Mouse (Mus musculus) C2C12 (cell line): ENCODE data around the gene Orc1. TPM values are rescaled to one million over a fixed set of nuclear protein-coding genes. Genes with fewer than 3 reads are reported as not detected.

ENCODE experiments used
- H3K27me3 ChIP-seq: one replicate; pipeline ENCODE4 v1.6.1; 2011; ENCODE audit not compliant: control insufficient read depth, insufficient read depth, insufficient read length
- H3K36me3 ChIP-seq: one replicate; pipeline ENCODE4 v1.6.1; 2011; ENCODE audit not compliant: control insufficient read depth, insufficient read depth
- H3K4me3 ChIP-seq: one replicate; pipeline ENCODE4 v1.5.1; 2011; ENCODE audit warnings: mild to moderate bottlenecking, control low read depth; ENCODE audit not compliant: poor library complexity, insufficient read depth, severe bottlenecking
- H3K79me2 ChIP-seq: one replicate; pipeline ENCODE4 v1.6.1; 2011; ENCODE audit not compliant: control insufficient read depth, insufficient read depth
- H3K79me3 ChIP-seq: one replicate; pipeline ENCODE4 v1.6.1; 2011; ENCODE audit warnings: low read depth, control low read depth
- H3ac ChIP-seq: one replicate; pipeline ENCODE3; 2011; ENCODE audit warnings: low read depth; ENCODE audit not compliant: control insufficient read depth, insufficient read length
- CEBPB ChIP-seq: IDR thresholded peaks from one replicate; pipeline ENCODE4 v1.6.1; 2011; ENCODE audit warnings: low read depth, mild to moderate bottlenecking, control low read depth, moderate library complexity
- CTCF ChIP-seq: IDR thresholded peaks from one replicate; pipeline ENCODE4 v1.5.1; 2011; ENCODE audit not compliant: control insufficient read depth, insufficient read depth, insufficient read length
- FOSL1 ChIP-seq: IDR thresholded peaks from one replicate; pipeline ENCODE4 v1.8.0; 2011; ENCODE audit warnings: mild to moderate bottlenecking, low read length; ENCODE audit not compliant: poor library complexity, insufficient read depth, severe bottlenecking
- MAX ChIP-seq: IDR thresholded peaks from one replicate; pipeline ENCODE4 v1.6.1; 2011; ENCODE audit warnings: mild to moderate bottlenecking, control low read depth
- MYOD1 ChIP-seq: IDR thresholded peaks from one replicate; pipeline ENCODE4 v1.6.1; 2011; ENCODE audit warnings: low read depth; ENCODE audit not compliant: control insufficient read depth, insufficient read length
- MYOG ChIP-seq: IDR thresholded peaks from one replicate; pipeline ENCODE4 v1.6.1; 2011; ENCODE audit not compliant: control insufficient read depth, insufficient read length; ENCODE audit errors: extremely low read depth
- USF1 ChIP-seq: IDR thresholded peaks from one replicate; pipeline ENCODE4 v1.6.1; 2011; ENCODE audit warnings: low read depth, mild to moderate bottlenecking, control low read depth, moderate library complexity
- long read RNA-seq, 2 experiments: library from polyadenylated mRNA; unstranded; transcript quantifications; one replicate each; pipeline ENCODE4 v2.0.0; 2019 to 2020
- polyA plus RNA-seq: library from polyadenylated mRNA; unstranded; fragments of >200 nt; fragmentation: generic; extraction: Trizol; gene quantifications from one replicate; pipeline ENCODE4 v1.2.1, GENCODE M21; 2012; ENCODE audit warnings: missing spikeins

Gene Orc1
- polyA plus RNA-seq = 6.2 TPM
- long read RNA-seq, experiment 1, partial matches to known transcripts = 0 of 4 reads
- long read RNA-seq, experiment 1, other reads (novel, unspliced or antisense) = 2 of 4 reads
- long read RNA-seq, experiment 2, transcript Orc1-201 (17 exons, 3,014 nt) = major isoform, 93 of 116 reads
- long read RNA-seq, experiment 2, partial matches to known transcripts = 4 of 116 reads
- long read RNA-seq, experiment 2, other reads (novel, unspliced or antisense) = 19 of 116 reads

DNA sequence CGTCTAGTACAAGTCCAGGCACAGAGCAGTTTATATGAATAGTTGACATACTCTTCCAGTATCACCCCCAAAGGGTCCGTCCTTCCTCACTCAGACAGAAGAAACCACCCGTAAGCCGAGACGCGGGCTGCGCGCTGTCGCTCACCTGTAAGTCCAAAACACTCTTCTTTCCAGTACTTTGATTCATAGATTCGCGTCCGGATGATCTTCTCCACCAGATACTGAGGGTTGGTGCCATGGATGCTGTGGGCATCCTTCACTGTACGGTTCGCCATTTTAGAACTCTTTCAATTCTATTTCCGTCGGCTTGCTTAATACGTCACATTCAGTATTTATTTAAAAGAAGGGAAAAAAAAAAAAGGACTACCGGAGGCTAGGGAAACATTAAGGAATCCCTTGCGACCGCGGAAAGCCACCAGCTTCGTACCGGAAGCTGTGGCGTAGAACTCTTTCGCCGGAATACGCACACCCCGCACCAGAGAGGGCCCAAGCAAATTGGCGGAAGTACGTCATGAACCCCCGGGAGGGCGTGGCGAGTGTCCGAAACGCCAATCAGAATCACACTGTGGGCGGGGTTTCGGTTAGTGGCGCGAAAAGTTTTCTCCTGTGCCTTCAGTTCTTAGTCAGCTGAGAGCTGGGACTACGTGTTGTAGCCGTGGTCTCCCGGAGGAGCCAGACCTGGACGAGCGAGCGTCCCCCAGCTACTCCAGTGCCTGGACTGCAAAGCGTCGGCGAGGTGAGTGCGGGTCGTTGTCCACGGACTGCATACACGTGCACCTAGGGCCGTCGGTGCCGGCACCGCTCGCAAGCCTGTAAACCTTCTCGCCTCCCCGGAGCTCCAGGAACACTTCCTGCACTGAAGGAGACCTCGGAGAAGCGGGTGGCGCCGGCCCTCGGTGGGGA is at the start of gene Orc1, which contains the start of gene Prpf38a:
TSS of gene Orc1 (plus strand) at position 584 of the 903 bp plus-strand sequence.
TSS of gene Prpf38a (minus strand) at position 497 of the 903 bp plus-strand sequence.
- H3K27me3 ChIP-seq = no peaks in the 10 kb centered on the region
- H3K79me2 ChIP-seq = peaks cover 88% of the 10 kb centered on the region
- H3K4me3 ChIP-seq = peak within 1 kb of the TSS; percentile 86
- peaks cover 76% of the 10 kb centered on the region for H3K79me3 ChIP-seq
- H3ac ChIP-seq = peak within 1 kb of the TSS; percentile 96
- peaks cover 27% of the 10 kb centered on the region for H3K36me3 ChIP-seq
- TF ChIP-seq CEBPB = no peak
- no peak for TF ChIP-seq USF1
- peak; percentile 25 for TF ChIP-seq MAX

DNA sequence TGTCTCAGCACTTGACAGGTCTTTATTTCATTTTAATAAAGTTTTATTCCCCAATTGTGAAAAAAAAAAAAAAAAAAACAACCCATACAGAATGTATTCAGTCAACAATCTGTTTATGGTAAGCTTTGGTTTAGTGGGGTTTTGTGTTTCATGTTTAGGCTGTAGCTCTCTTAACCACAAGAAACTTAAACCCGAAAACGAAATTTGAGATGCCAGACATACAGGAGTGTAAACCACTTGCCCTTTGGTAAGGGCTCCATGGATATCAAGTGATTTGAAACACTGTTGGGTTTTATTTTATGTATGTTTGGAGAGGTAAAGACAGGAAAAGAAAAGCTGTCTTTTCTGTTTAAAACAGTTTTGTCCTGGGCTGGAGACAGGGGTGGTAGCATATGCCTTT is 39.5 kb upstream of the Orc1 start:
- Histone ChIP-seq H3K79me2 (no peaks in the 10 kb centered on the region), H3K4me3 (no peak overlapping the region), H3K79me3 (no peaks in the 10 kb centered on the region), H3K27me3 (no peaks in the 10 kb centered on the region), H3K36me3 (peaks cover 23% of the 10 kb centered on the region), H3ac (no peak overlapping the region)
- TF ChIP-seq MYOD1 (no peak), USF1 (no peak), MAX (no peak), MYOG (no peak), CEBPB (no peak), FOSL1 (no peak), CTCF (no peak)

DNA sequence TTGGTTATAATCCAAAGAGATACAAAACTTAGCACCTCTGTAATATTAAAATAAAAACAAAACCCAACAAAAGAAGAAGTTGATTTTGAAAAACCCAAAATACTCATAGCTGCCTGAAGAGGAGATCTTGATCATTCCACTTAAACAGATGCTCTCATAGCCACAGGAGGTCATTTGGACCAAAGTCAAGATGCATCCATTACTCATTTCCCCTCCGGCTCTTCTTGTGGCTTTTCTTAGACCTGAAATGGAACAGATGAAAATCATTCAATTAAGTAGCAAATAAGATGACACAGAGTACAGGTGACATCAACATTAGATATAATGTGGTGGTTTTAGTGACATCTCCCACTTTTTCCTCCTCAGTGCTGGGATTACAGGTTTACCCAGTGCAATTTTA is 14.2 kb upstream of the Orc1 start:
- H3ac ChIP-seq = no peak overlapping the region
- no peaks in the 10 kb centered on the region for H3K79me2 ChIP-seq
- no peaks in the 10 kb centered on the region for H3K79me3 ChIP-seq
- peaks cover 100% of the 10 kb centered on the region for H3K36me3 ChIP-seq
- no peak overlapping the region for H3K4me3 ChIP-seq
- no peaks in the 10 kb centered on the region for H3K27me3 ChIP-seq
- TF ChIP-seq CEBPB = no peak
- TF ChIP-seq USF1 = no peak
- no peak for TF ChIP-seq FOSL1
- TF ChIP-seq MYOD1 = no peak
- TF ChIP-seq MYOG = no peak
- no peak for TF ChIP-seq MAX
- no peak for TF ChIP-seq CTCF

DNA sequence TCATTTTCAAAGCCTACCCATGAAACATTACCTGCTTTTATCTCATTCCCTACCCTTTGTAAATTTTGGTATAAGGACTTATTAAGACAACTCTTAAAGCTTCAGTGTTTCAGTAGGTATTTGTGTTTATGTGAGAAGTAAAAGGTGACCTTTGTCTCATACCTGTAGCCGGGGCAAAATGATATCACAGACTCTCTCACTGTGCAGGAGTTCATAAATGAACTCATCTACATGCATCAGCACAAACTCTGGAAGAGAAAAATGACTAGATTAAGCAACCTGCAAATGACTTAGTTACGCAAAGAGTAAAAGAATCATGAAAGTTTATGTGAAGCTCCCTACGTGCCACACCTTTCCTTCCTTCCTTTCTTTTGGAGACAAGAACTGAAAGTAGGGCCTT is 6.6 kb upstream of the Orc1 start:
- no peak overlapping the region for H3K4me3 ChIP-seq
- peaks cover 29% of the 10 kb centered on the region for H3K79me2 ChIP-seq
- H3K36me3 ChIP-seq = peaks cover 80% of the 10 kb centered on the region
- no peaks in the 10 kb centered on the region for H3K27me3 ChIP-seq
- peaks cover 22% of the 10 kb centered on the region for H3K79me3 ChIP-seq
- no peak for TF ChIP-seq CEBPB
- H3ac ChIP-seq = no peak overlapping the region

DNA sequence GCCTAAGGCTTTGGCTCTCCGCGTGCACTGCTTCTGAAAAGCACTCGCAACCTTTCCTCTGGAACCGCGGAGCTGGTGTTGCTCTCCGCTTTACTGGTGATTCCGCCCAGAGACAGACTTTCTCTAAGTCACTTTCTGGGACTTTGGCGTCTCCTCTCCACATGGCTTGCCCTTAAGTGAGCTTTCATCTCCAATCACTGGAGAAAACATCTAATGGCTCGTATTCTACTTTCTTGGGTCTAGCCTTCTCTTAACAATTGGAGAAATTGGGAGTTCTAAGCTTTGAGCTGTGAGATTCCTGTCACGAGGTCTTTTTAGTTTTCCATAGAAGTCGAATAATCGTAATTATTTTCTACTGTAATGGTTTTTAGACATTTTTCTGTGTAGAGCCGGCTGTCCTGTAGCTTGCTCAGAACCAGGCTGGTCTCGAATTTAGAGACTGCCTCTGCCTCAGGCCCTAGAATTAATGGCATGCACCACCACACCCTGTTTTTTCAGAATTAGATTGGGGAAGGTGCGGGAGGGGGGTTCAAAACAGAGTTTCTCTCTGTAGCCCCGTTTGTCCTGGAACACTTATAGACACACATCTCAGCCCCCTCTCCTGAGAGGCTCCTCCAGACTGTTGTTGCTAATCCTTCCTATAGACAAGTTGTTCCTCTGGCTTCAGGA is 654 bp downstream of the Orc1 start:
- no peak for TF ChIP-seq MYOD1
- no peak for TF ChIP-seq USF1
- no peak for TF ChIP-seq MAX

DNA sequence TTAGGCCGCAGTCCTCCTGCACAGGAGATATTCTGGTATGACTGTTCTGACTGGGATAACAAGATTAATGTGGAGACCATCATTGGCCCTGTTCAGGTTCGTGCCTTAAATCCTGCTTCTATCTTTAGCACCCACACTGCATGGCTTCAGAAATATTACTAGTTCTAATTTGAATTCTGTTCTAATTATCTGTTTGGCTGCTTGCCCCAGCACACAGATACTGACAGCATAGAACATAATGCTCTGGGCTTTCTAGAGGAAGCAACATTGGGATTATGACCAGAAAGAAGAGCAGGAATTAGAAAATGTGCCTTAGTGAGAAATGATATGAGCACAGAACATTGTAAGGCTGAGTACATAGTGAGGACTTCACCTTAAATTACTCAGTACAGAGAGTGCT is 14.2 kb downstream of the Orc1 start:
- Histone ChIP-seq H3K4me3 (no peak overlapping the region), H3K79me2 (peaks cover 18% of the 10 kb centered on the region), H3K36me3 (peaks cover 71% of the 10 kb centered on the region), H3K27me3 (no peaks in the 10 kb centered on the region), H3K79me3 (peaks cover 5% of the 10 kb centered on the region), H3ac (no peak overlapping the region)
- TF ChIP-seq USF1 (no peak), FOSL1 (no peak), MYOD1 (no peak), CTCF (no peak), MYOG (no peak), MAX (no peak), CEBPB (no peak)

More for the DNA sequence above, 654 bp downstream of the Orc1 start:
- H3K36me3 ChIP-seq = peaks cover 19% of the 10 kb centered on the region
- H3K4me3 ChIP-seq = peak overlapping the region; percentile 86
- peak overlapping the region; percentile 96 for H3ac ChIP-seq
- H3K79me3 ChIP-seq = peaks cover 81% of the 10 kb centered on the region
- no peaks in the 10 kb centered on the region for H3K27me3 ChIP-seq
- peaks cover 91% of the 10 kb centered on the region for H3K79me2 ChIP-seq
